In the genomic region with DNA sequence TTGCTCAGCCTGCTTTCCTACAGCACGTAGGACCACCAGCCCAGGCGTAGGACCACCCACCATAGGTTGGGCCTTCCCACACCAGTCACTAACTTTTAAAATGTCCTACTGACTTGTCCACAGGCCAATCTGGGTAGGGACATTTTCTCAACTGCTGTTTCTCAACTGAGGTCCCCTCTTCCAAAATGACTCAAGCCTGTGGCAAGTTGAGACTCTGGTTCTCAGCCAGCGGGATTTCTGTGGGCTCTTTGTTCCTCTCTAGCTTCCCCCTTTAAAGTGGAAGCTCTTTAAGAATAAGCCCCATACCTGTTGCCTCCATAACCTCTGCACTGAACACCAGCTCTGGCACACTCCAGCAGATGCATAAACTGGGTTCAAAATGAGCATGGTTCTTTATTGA, we compare ENCODE assay signal across 23 mouse cellular contexts. TPM values are rescaled to one million over a fixed set of nuclear protein-coding genes. Genes with fewer than 3 reads are reported as not detected.
DNase-seq lines count a peak whose midpoint lies in the region; ATAC-seq and TF ChIP-seq lines count a peak whose summit lies in the region.
"Had no signal": no experiment of that assay in that cellular context is flagged by ENCODE, and none has a peak within 500 bp of the region (broad histone marks: within the 10 kb centered on the region; RNA-seq: fewer than 3 reads in every experiment).

No protein-coding gene starts in this region.

- 0 out of 2 replicates have a peak overlapping the region, but pooled peaks have one; percentile 25 for H3K27ac ChIP-seq in liver, adult 2 months (replicated peaks; ENCODE audit: insufficient read depth, low read depth, low read length)
- H3K27ac ChIP-seq in midbrain, embryonic 11.5 days (ENCODE audit: low read depth, low read length): no peak overlapping the region
- no peak overlapping the region for H3K27ac ChIP-seq in midbrain, postnatal 0 days (ENCODE audit: low read depth, low read length)
- H3K27ac ChIP-seq in bone marrow, adult 2 months (ENCODE audit: control insufficient read depth, insufficient read depth, low read depth, low read length, poor library complexity): peak overlapping the region; percentile 62
- H3K27ac ChIP-seq: embryonic facial prominence, embryonic 12.5 days; forebrain, embryonic 15.5 days; hindbrain, embryonic 12.5 days had no signal

- no peak for TF ChIP-seq POLR2A in liver, adult 2 months (IDR thresholded peaks at IDR 0.05; ENCODE audit: extremely low read depth, insufficient read depth, low read length)
- TF ChIP-seq POLR2A in bone marrow, adult 2 months (IDR thresholded peaks at IDR 0.05; ENCODE audit: borderline replicate concordance, control insufficient read depth, low read depth, low read length): no peak

- H3K9ac ChIP-seq in liver, adult 2 months (ENCODE audit: low read depth, low read length): no peak overlapping the region
- H3K9ac ChIP-seq in midbrain, embryonic 11.5 days (ENCODE audit: low read length): no peak overlapping the region
- no peak overlapping the region for H3K9ac ChIP-seq in midbrain, postnatal 0 days (replicated peaks; ENCODE audit: low read length, poor library complexity, severe bottlenecking)
- H3K9ac ChIP-seq: embryonic facial prominence, embryonic 12.5 days; forebrain, embryonic 15.5 days; hindbrain, embryonic 12.5 days had no signal

- no peak for ATAC-seq in midbrain, embryonic 11.5 days (ENCODE audit: low FRiP score)
- ATAC-seq in midbrain, postnatal 0 days (ENCODE audit: low FRiP score): no peak
- ATAC-seq: forebrain, embryonic 15.5 days; hindbrain, embryonic 16.5 days had no signal

- 90% methylated on average over 3 of the region's 3 CpGs for WGBS in liver, adult 2 months
- 87% methylated on average over 3 of the region's 3 CpGs for WGBS in midbrain, embryonic 11.5 days
- WGBS in midbrain, postnatal 0 days: 82% methylated on average over 3 of the region's 3 CpGs
- 42% methylated on average over 3 of the region's 3 CpGs for WGBS in bone marrow, adult 2 months

- H3K27me3 ChIP-seq in liver, adult 2 months (ENCODE audit: control insufficient read depth, insufficient read depth, low read length): no peaks in the 10 kb centered on the region
- no peaks in the 10 kb centered on the region for H3K27me3 ChIP-seq in midbrain, embryonic 11.5 days (ENCODE audit: control insufficient read depth, insufficient read depth, low read length)
- H3K27me3 ChIP-seq in midbrain, postnatal 0 days (ENCODE audit: insufficient read depth, low read length): peaks cover 21% of the 10 kb centered on the region; the same call in 1 of the 2 replicates

- no peak overlapping the region for H3K4me2 ChIP-seq in midbrain, embryonic 11.5 days
- H3K4me2 ChIP-seq in midbrain, postnatal 0 days (ENCODE audit: low read depth, low read length, poor library complexity, severe bottlenecking): no peak overlapping the region
- H3K4me2 ChIP-seq: embryonic facial prominence, embryonic 12.5 days; forebrain, embryonic 15.5 days; hindbrain, embryonic 12.5 days had no signal

- no peak overlapping the region for H3K4me3 ChIP-seq in liver, adult 2 months (ENCODE audit: insufficient read depth, low read depth, low read length)
- H3K4me3 ChIP-seq in midbrain, embryonic 11.5 days (ENCODE audit: low read depth, low read length): no peak overlapping the region
- no peak overlapping the region for H3K4me3 ChIP-seq in midbrain, postnatal 0 days (ENCODE audit: low read depth, low read length)
- peak overlapping the region; percentile 15 for H3K4me3 ChIP-seq in bone marrow, adult 2 months (replicated peaks; ENCODE audit: control insufficient read depth, low read depth, low read length)
- H3K4me3 ChIP-seq: embryonic facial prominence, embryonic 12.5 days; forebrain, embryonic 15.5 days; hindbrain, embryonic 12.5 days had no signal

- H3K36me3 ChIP-seq in liver, adult 2 months (ENCODE audit: control insufficient read depth, insufficient read depth, low read length): no peaks in the 10 kb centered on the region
- no peaks in the 10 kb centered on the region for H3K36me3 ChIP-seq in midbrain, embryonic 11.5 days (ENCODE audit: control insufficient read depth, insufficient read depth, low read length)
- no peaks in the 10 kb centered on the region for H3K36me3 ChIP-seq in midbrain, postnatal 0 days (ENCODE audit: insufficient read depth, low read length)
- H3K36me3 ChIP-seq: embryonic facial prominence, embryonic 12.5 days; forebrain, embryonic 15.5 days; hindbrain, embryonic 12.5 days had no signal

- no peaks in the 10 kb centered on the region for H3K79me2 ChIP-seq in liver, adult 2 months (ENCODE audit: control insufficient read depth, insufficient read depth, low read length)

- no peak for DNase-seq in liver, adult 2 months (ENCODE audit: extremely low read depth, low read depth, low spot score)
- no peak for DNase-seq in liver
- DNase-seq in midbrain, embryonic 11.5 days (ENCODE audit: low spot score, missing footprints): peak; percentile 28
- no peak for DNase-seq in midbrain, postnatal 0 days (ENCODE audit: low spot score)
- DNase-seq in urinary bladder, adult 2 months (ENCODE audit: low spot score): no peak
- DNase-seq in gastrocnemius, postnatal 25 days: no peak
- DNase-seq: adrenal gland, postnatal 10 days; cerebellum, adult 11-12 months; cerebellum, adult 9-10 months; cerebellum, postnatal 25 days; gastrocnemius, postnatal 10 days; heart, postnatal 10 days; heart, postnatal 4 days had no signal

- H3K9me3 ChIP-seq in midbrain, embryonic 11.5 days (ENCODE audit: control insufficient read depth, low read length): no peaks in the 10 kb centered on the region
- no peaks in the 10 kb centered on the region for H3K9me3 ChIP-seq in midbrain, postnatal 0 days (ENCODE audit: low read length)
- H3K9me3 ChIP-seq: embryonic facial prominence, embryonic 12.5 days; forebrain, embryonic 15.5 days; hindbrain, embryonic 12.5 days had no signal

- TF ChIP-seq CTCF in liver, adult 2 months (IDR thresholded peaks at IDR 0.05; ENCODE audit: low read depth, low read length): no peak
- no peak for TF ChIP-seq CTCF in midbrain, postnatal 0 days (IDR thresholded peaks at IDR 0.05)
- TF ChIP-seq CTCF in bone marrow, adult 2 months (IDR thresholded peaks at IDR 0.05; ENCODE audit: control insufficient read depth, insufficient read depth, low read length): no peak

- H3K4me1 ChIP-seq in liver, adult 2 months (ENCODE audit: control insufficient read depth, insufficient read depth, low read length): peaks cover 27% of the 10 kb centered on the region
- no peaks in the 10 kb centered on the region for H3K4me1 ChIP-seq in midbrain, embryonic 11.5 days (ENCODE audit: control insufficient read depth, insufficient read depth, low read length)
- H3K4me1 ChIP-seq in midbrain, postnatal 0 days (ENCODE audit: insufficient read depth, low read length): no peaks in the 10 kb centered on the region
- H3K4me1 ChIP-seq in bone marrow, adult 2 months (ENCODE audit: control insufficient read depth, insufficient read depth, low read length): peaks cover 10% of the 10 kb centered on the region
- H3K4me1 ChIP-seq: embryonic facial prominence, embryonic 12.5 days; forebrain, embryonic 15.5 days; hindbrain, embryonic 12.5 days had no signal

RNA-seq across cellular contexts. Expression of a gene that starts 3.2 kb away (rescaled TPM):
- total RNA-seq in liver, adult 2 months (2014; rRNA removed): 1,058 and 3,004 TPM in 2 replicates
- polyA plus RNA-seq in liver, adult 2 months (2012; rRNA removed): 2,463 and 2,494 TPM in 2 replicates
- polyA plus RNA-seq in midbrain, embryonic 11.5 days (2014; fragmentation: Nextera tagmentation; extraction: Ambion mirVana): not detected in 2 replicates
- total RNA-seq in midbrain, postnatal 0 days (2014; rRNA removed): not detected in 2 replicates
- polyA plus RNA-seq in midbrain, postnatal 0 days (2015; fragmentation: Nextera tagmentation; extraction: Ambion mirVana): not detected in 2 replicates
- polyA plus RNA-seq in bone marrow, adult 2 months (2011; ENCODE audit: insufficient read depth, insufficient read length, low replicate concordance, missing spikeins): 220 and 706 TPM in 2 replicates
- 1.4 and 1.6 TPM in 2 replicates for polyA plus RNA-seq in urinary bladder, adult 2 months (2012; rRNA removed)
- total RNA-seq in gastrocnemius, postnatal 25 days (2021): 1 to 10 TPM in 1 of 2 experiments, not detected in 1; 3.4 TPM
- total RNA-seq: ES-E14; gastrocnemius, postnatal 10 days; heart, postnatal 10 days; heart, postnatal 4 days had no signal
- polyA plus RNA-seq: cortical plate, adult 2 months; embryonic facial prominence, embryonic 12.5 days; forebrain, embryonic 11.5 days; forebrain, embryonic 15.5 days; heart, embryonic 14.5 days; hindbrain, embryonic 12.5 days; hindbrain, embryonic 16.5 days had no signal

RNA-seq across cellular contexts. Expression of a gene that starts 10.0 kb away (rescaled TPM):
- 6.5 and 8.9 TPM in 2 replicates for total RNA-seq in liver, adult 2 months (2014; rRNA removed)
- 9.7 and 9.8 TPM in 2 replicates for polyA plus RNA-seq in liver, adult 2 months (2012; rRNA removed)
- 30.1 and 31.9 TPM in 2 replicates for polyA plus RNA-seq in midbrain, embryonic 11.5 days (2014; fragmentation: Nextera tagmentation; extraction: Ambion mirVana)
- total RNA-seq in midbrain, postnatal 0 days (2014; rRNA removed): 24.8 and 31.9 TPM in 2 replicates
- polyA plus RNA-seq in midbrain, postnatal 0 days (2015; fragmentation: Nextera tagmentation; extraction: Ambion mirVana): 22.0 and 25.9 TPM in 2 replicates
- polyA plus RNA-seq in bone marrow, adult 2 months (2011; ENCODE audit: insufficient read depth, insufficient read length, low replicate concordance, missing spikeins): 3.6 and 13.1 TPM in 2 replicates
- 12.5 and 13.1 TPM in 2 replicates for polyA plus RNA-seq in urinary bladder, adult 2 months (2012; rRNA removed)
- total RNA-seq in gastrocnemius, postnatal 25 days (2021): 1 to 10 TPM; 6.4 to 7.4 TPM

RNA-seq across cellular contexts. Expression of a gene that starts 34.7 kb away (rescaled TPM):
- total RNA-seq in liver, adult 2 months (2014; rRNA removed): not detected in 2 replicates
- polyA plus RNA-seq in liver, adult 2 months (2012; rRNA removed): not detected in 2 replicates
- not detected in 2 replicates for polyA plus RNA-seq in midbrain, embryonic 11.5 days (2014; fragmentation: Nextera tagmentation; extraction: Ambion mirVana)
- total RNA-seq in midbrain, postnatal 0 days (2014; rRNA removed): not detected in 2 replicates
- 1.3 TPM in 1 of 2 replicates, not detected in the other for polyA plus RNA-seq in midbrain, postnatal 0 days (2015; fragmentation: Nextera tagmentation; extraction: Ambion mirVana)
- not detected in 2 replicates for polyA plus RNA-seq in bone marrow, adult 2 months (2011; ENCODE audit: insufficient read depth, insufficient read length, low replicate concordance, missing spikeins)
- 0.15 TPM in 1 of 2 replicates, not detected in the other for polyA plus RNA-seq in urinary bladder, adult 2 months (2012; rRNA removed)
- not detected for total RNA-seq in gastrocnemius, postnatal 25 days (2021)
- total RNA-seq: adrenal gland, postnatal 10 days; adrenal gland, postnatal 4 days; ES-E14; gastrocnemius, postnatal 10 days had no signal
- polyA plus RNA-seq: embryonic facial prominence, embryonic 12.5 days; forebrain, embryonic 11.5 days; forebrain, embryonic 15.5 days; hindbrain, embryonic 12.5 days; hindbrain, embryonic 16.5 days had no signal

RNA-seq across cellular contexts. Expression of a gene that starts 39.7 kb away (rescaled TPM):
- total RNA-seq in liver, adult 2 months (2014; rRNA removed): 40.9 and 46.0 TPM in 2 replicates
- 8.0 and 19.9 TPM in 2 replicates for polyA plus RNA-seq in liver, adult 2 months (2012; rRNA removed)
- not detected in 2 replicates for polyA plus RNA-seq in midbrain, embryonic 11.5 days (2014; fragmentation: Nextera tagmentation; extraction: Ambion mirVana)
- total RNA-seq in midbrain, postnatal 0 days (2014; rRNA removed): not detected in 2 replicates
- polyA plus RNA-seq in midbrain, postnatal 0 days (2015; fragmentation: Nextera tagmentation; extraction: Ambion mirVana): 0.70 and 0.75 TPM in 2 replicates
- 8.2 and 33.5 TPM in 2 replicates for polyA plus RNA-seq in bone marrow, adult 2 months (2011; ENCODE audit: insufficient read depth, insufficient read length, low replicate concordance, missing spikeins)
- 31.2 and 38.7 TPM in 2 replicates for polyA plus RNA-seq in urinary bladder, adult 2 months (2012; rRNA removed)
- 1 to 10 TPM; 1.2 to 1.9 TPM for total RNA-seq in gastrocnemius, postnatal 25 days (2021)
- total RNA-seq: ES-E14; heart, postnatal 4 days had no signal
- polyA plus RNA-seq: embryonic facial prominence, embryonic 12.5 days; forebrain, embryonic 15.5 days had no signal

Comparison
In these comparisons a context has a peak if more than half of its experiments do, and no peak if none do; other contexts are left out.
1. H3K27ac ChIP-seq: peak in liver, adult 2 months (single experiment) and bone marrow, adult 2 months (single experiment); none in midbrain, embryonic 11.5 days (single experiment) and midbrain, postnatal 0 days (single experiment).
2. RNA of a gene that starts 3.2 kb away (polyA plus RNA-seq): 2,463 to 2,494 TPM in liver, adult 2 months and 220 to 706 TPM in bone marrow, adult 2 months; 1.4 to 1.6 TPM in urinary bladder, adult 2 months, not detected in midbrain, postnatal 0 days and not detected in midbrain, embryonic 11.5 days; every median in the first group is over 10 times any median in the second.